ENCODE assay signal across 18 mouse cellular contexts in genomic region chr14:27345051-27345885, GRCm38 (mm10).
A peak's percentile ranks its signal among the peaks of the same experiment; 100 is the strongest.
DNase-seq lines count a peak whose midpoint lies in the region; ATAC-seq and TF ChIP-seq lines count a peak whose summit lies in the region.
"Had no signal": no experiment of that assay in that cellular context is flagged by ENCODE, and none has a peak within 500 bp of the region (broad histone marks: within the 10 kb centered on the region; RNA-seq: fewer than 3 reads in every experiment).

No protein-coding gene starts in this region.

- no peak overlapping the region for H3K9ac ChIP-seq in heart, adult 2 months (ENCODE audit: low read depth, low read length)
- H3K9ac ChIP-seq in heart, embryonic 11.5 days (ENCODE audit: low read depth, low read length): no peak overlapping the region
- H3K9ac ChIP-seq in midbrain, embryonic 14.5 days (replicated peaks; ENCODE audit: low read length): no peak overlapping the region
- H3K9ac ChIP-seq: lung, embryonic 15.5 days; neural tube, embryonic 12.5 days had no signal

- H3K4me2 ChIP-seq in heart, embryonic 11.5 days: no peak overlapping the region
- no peak overlapping the region for H3K4me2 ChIP-seq in midbrain, embryonic 14.5 days (ENCODE audit: low read length)
- H3K4me2 ChIP-seq: lung, embryonic 15.5 days; neural tube, embryonic 12.5 days had no signal

- H3K4me3 ChIP-seq in heart, adult 2 months: no peak overlapping the region
- H3K4me3 ChIP-seq in heart, embryonic 11.5 days (ENCODE audit: low read depth, low read length): no peak overlapping the region
- no peak overlapping the region for H3K4me3 ChIP-seq in spleen, adult 2 months (ENCODE audit: extremely low read depth, insufficient read depth, insufficient read length)
- no peak overlapping the region for H3K4me3 ChIP-seq in midbrain, embryonic 14.5 days (replicated peaks; ENCODE audit: low read depth, low read length)
- H3K4me3 ChIP-seq: erythroblast, embryonic 14.5 days; layer of hippocampus, adult 2 months; lung, embryonic 15.5 days; midbrain, embryonic 10.5 days; neural tube, embryonic 12.5 days had no signal

- no peak for DNase-seq in heart, adult 2 months
- DNase-seq in spleen, adult 2 months (ENCODE audit: low read depth in 1 of 2, low spot score in 2 of 2): no peak
- DNase-seq in spleen, adult 12 weeks (ENCODE audit: low spot score): no peak
- DNase-seq in induced T-regulatory cell, adult 2 months (ENCODE audit: low read depth): peak; percentile 75
- DNase-seq in thymus, postnatal 25 days: peak; percentile 33
- DNase-seq in midbrain, embryonic 14.5 days: no peak
- no peak for DNase-seq in Muller cell, postnatal 12 days (ENCODE audit: inconsistent ontology term)
- DNase-seq: adrenal gland, postnatal 36 days; cerebellum, adult 11 months; embryo, embryonic 11 days; kidney, adult 18-20 months; retina, postnatal 1 day had no signal

- peaks cover 35% of the 10 kb centered on the region for H3K4me1 ChIP-seq in heart, adult 2 months (ENCODE audit: control insufficient read depth, insufficient read depth, low read length)
- H3K4me1 ChIP-seq in heart, embryonic 11.5 days (ENCODE audit: control insufficient read depth, insufficient read depth, low read length): peaks cover 27% of the 10 kb centered on the region
- H3K4me1 ChIP-seq in spleen, adult 2 months (ENCODE audit: control insufficient read depth, insufficient read depth, insufficient read length): peaks cover 43% of the 10 kb centered on the region
- H3K4me1 ChIP-seq in midbrain, embryonic 14.5 days (ENCODE audit: control insufficient read depth, insufficient read depth, low read length): no peaks in the 10 kb centered on the region
- H3K4me1 ChIP-seq: neural tube, embryonic 12.5 days had no signal

- ATAC-seq in heart, embryonic 11.5 days (replicated peaks; ENCODE audit: insufficient number of reproducible peaks, low FRiP score, low TSS enrichment): no peak
- no peak for ATAC-seq in midbrain, embryonic 14.5 days (ENCODE audit: low FRiP score, low TSS enrichment)

- TF ChIP-seq POLR2A in heart, adult 2 months (IDR thresholded peaks at IDR 0.05; ENCODE audit: insufficient read depth, low read depth, low read length): no peak
- no peak for TF ChIP-seq POLR2A in spleen, adult 2 months (IDR thresholded peaks at IDR 0.05; ENCODE audit: low read depth, low read length)

- no peak for TF ChIP-seq EP300 in heart, adult 2 months (IDR thresholded peaks at IDR 0.05; ENCODE audit: insufficient read depth, low read depth, low read length)

- H3K79me2 ChIP-seq in heart, adult 2 months (replicated peaks; ENCODE audit: control insufficient read depth, insufficient read depth, low read length): peaks cover 2% of the 10 kb centered on the region; the same call in 1 of the 2 replicates

- intact Hi-C loops in heart, adult 2 months (cut with DNase I): no loop called here

- no peaks in the 10 kb centered on the region for H3K9me3 ChIP-seq in heart, embryonic 11.5 days (replicated peaks; ENCODE audit: control insufficient read depth, low read length)
- no peaks in the 10 kb centered on the region for H3K9me3 ChIP-seq in midbrain, embryonic 14.5 days (ENCODE audit: control insufficient read depth, low read length)
- H3K9me3 ChIP-seq: lung, embryonic 15.5 days; midbrain, embryonic 10.5 days; neural tube, embryonic 12.5 days had no signal

- H3K27ac ChIP-seq in heart, adult 2 months: peak overlapping the region; percentile 10
- H3K27ac ChIP-seq in heart, embryonic 11.5 days (ENCODE audit: low read depth, low read length): no peak overlapping the region
- peak overlapping the region; percentile 16 for H3K27ac ChIP-seq in spleen, adult 2 months (ENCODE audit: insufficient read depth, low read length)
- no peak overlapping the region for H3K27ac ChIP-seq in midbrain, embryonic 14.5 days (replicated peaks; ENCODE audit: low read depth, low read length)
- H3K27ac ChIP-seq: layer of hippocampus, adult 2 months; lung, embryonic 15.5 days; midbrain, embryonic 10.5 days; neural tube, embryonic 12.5 days had no signal

- no peak for TF ChIP-seq CTCF in heart, adult 2 months (IDR thresholded peaks at IDR 0.05)
- TF ChIP-seq CTCF in spleen, adult 2 months (IDR thresholded peaks at IDR 0.05; ENCODE audit: extremely low read depth, insufficient read depth, insufficient read length, insufficient replicate concordance): no peak

- H3K27me3 ChIP-seq in heart, adult 2 months (ENCODE audit: control insufficient read depth, insufficient read depth, low read length): no peaks in the 10 kb centered on the region
- no peaks in the 10 kb centered on the region for H3K27me3 ChIP-seq in heart, embryonic 11.5 days (ENCODE audit: control insufficient read depth, insufficient read depth, low read length)
- H3K27me3 ChIP-seq in spleen, adult 2 months (ENCODE audit: control insufficient read depth, insufficient read depth, low read length): no peaks in the 10 kb centered on the region
- no peaks in the 10 kb centered on the region for H3K27me3 ChIP-seq in midbrain, embryonic 14.5 days (ENCODE audit: control insufficient read depth, insufficient read depth, low read length)
- H3K27me3 ChIP-seq: lung, embryonic 15.5 days; neural tube, embryonic 12.5 days had no signal

- 55% methylated on average over 7 of the region's 7 CpGs for WGBS in heart, adult 2 months
- WGBS in heart, embryonic 11.5 days (ENCODE audit: insufficient replicate concordance): 72% methylated on average over 7 of the region's 7 CpGs
- 48% methylated on average over 7 of the region's 7 CpGs for WGBS in spleen, adult 2 months
- WGBS in midbrain, embryonic 14.5 days: 92% methylated on average over 7 of the region's 7 CpGs

- peaks cover 37% of the 10 kb centered on the region for H3K36me3 ChIP-seq in heart, adult 2 months (ENCODE audit: control insufficient read depth, insufficient read depth, low read length)
- no peaks in the 10 kb centered on the region for H3K36me3 ChIP-seq in heart, embryonic 11.5 days (ENCODE audit: control insufficient read depth, insufficient read depth, low read length)
- peaks cover 1% of the 10 kb centered on the region for H3K36me3 ChIP-seq in spleen, adult 2 months (ENCODE audit: control insufficient read depth, insufficient read depth, low read length)
- H3K36me3 ChIP-seq in midbrain, embryonic 14.5 days (ENCODE audit: control insufficient read depth, insufficient read depth, low read length): no peaks in the 10 kb centered on the region
- H3K36me3 ChIP-seq: lung, embryonic 15.5 days; midbrain, embryonic 10.5 days; neural tube, embryonic 12.5 days had no signal

Comparison
In these comparisons a context has a peak if more than half of its experiments do, and no peak if none do; other contexts are left out.
1. H3K27ac ChIP-seq: peak in heart, adult 2 months (single experiment) and spleen, adult 2 months (single experiment); none in heart, embryonic 11.5 days (single experiment) and midbrain, embryonic 14.5 days (single experiment).
2. DNase-seq: peak in induced T-regulatory cell, adult 2 months (single experiment) and thymus, postnatal 25 days (single experiment); none in heart, adult 2 months (0 of 2), spleen, adult 2 months (0 of 2), spleen, adult 12 weeks (single experiment), midbrain, embryonic 14.5 days (single experiment) and Muller cell, postnatal 12 days (single experiment).